Mouse (Mus musculus) adrenal gland, postnatal 4 days (tissue): ENCODE measurements around the gene Rusc2. TPM values are rescaled to one million over a fixed set of nuclear protein-coding genes. Genes with fewer than 3 reads are reported as not detected.

Experiments
- DNase-seq, 2 experiments: peaks; one replicate each; pipeline ENCODE4 v3.0.0; 2021 to 2022; ENCODE audit warnings: low spot score in 2 of 2, mixed read lengths in 2 of 2
- total RNA-seq, 2 experiments: library from RNA; stranded (reverse); gene quantifications; 2 replicates each; pipeline ENCODE4 v1.2.3; 2021

The Rusc2 gene
- total RNA-seq, 2 experiments from 2014 or later, result 29.7 to 34.5 TPM

- DNase-seq, result no peak
These were observed 59.9 kb downstream of the Rusc2 start, which contains the start of gene Tesk1 for GRCm38 (mm10) chr4:43441639-43442038. TSS of gene Tesk1 (plus strand) at chr4:43441939.

- DNase-seq, result peak; percentile 97 to 99
These were observed 60.3 kb downstream of the Rusc2 start for GRCm38 (mm10) chr4:43442044-43442443.

GRCm38 (mm10) chr4:43442456-43443361 is 60.9 kb downstream of the Rusc2 start:
- DNase-seq, result no peak

GRCm38 (mm10) chr4:43443511-43443910 is 61.7 kb downstream of the Rusc2 start:
- DNase-seq, result no peak

DNA sequence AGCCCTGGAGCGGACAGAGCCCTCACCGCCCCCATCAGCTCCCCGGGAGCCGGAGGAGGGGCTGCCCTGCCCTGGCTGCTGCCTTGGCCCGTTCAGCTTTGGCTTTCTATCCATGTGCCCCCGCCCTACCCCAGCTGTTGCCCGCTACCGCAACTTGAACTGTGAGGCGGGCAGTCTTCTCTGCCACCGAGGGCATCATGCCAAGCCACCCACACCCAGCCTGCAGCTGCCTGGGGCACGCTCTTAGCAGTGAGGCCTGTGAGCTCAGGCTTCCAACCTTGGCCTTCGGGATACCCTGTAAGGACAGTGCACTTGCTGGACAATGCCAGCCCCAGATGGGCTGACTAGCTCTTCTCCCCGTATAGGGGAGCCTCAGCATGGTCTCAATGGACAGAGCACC is 65.5 kb downstream of the Rusc2 start:
- DNase-seq, result no peak

GRCm38 (mm10) chr4:43448554-43448953 is 66.8 kb downstream of the Rusc2 start:
- DNase-seq, result no peak

- DNase-seq, result no peak
These were observed 70.5 kb downstream of the Rusc2 start for GRCm38 (mm10) chr4:43452315-43452714.

- DNase-seq, result no peak
These were observed 71.6 kb downstream of the Rusc2 start for GRCm38 (mm10) chr4:43453413-43453812.

GRCm38 (mm10) chr4:43454041-43454836 is 72.5 kb downstream of the Rusc2 start, which contains the start of gene Cd72:
TSS of gene Cd72 (minus strand) at chr4:43454628.
- no peak for DNase-seq

DNA sequence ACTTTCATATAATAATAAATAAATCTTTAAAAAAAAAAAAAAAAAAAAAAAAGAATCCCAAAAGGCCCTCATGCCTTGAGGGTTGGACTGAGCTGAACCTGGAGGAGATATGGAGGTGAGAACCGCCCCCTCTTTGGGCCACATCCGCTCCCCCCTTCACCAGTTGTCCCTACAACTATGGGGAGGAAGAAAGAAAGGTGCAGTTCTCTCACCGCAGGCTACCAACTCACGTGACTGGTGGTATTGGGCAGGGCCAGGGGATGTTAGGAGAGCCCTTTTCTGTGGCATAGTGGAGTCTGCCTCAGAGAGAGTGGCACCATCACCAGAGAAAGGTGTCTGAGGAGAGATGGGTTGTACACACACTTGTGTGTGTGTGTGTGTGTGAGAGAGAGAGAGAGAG is 74.7 kb downstream of the Rusc2 start:
- no peak for DNase-seq

GRCm38 (mm10) chr4:43457124-43457523 is 75.3 kb downstream of the Rusc2 start:
- DNase-seq, result no peak

GRCm38 (mm10) chr4:43463102-43463501 is 81.3 kb downstream of the Rusc2 start:
- DNase-seq, result no peak

- DNase-seq, result no peak
These were observed 84.2 kb downstream of the Rusc2 start for GRCm38 (mm10) chr4:43465935-43466334.

DNA sequence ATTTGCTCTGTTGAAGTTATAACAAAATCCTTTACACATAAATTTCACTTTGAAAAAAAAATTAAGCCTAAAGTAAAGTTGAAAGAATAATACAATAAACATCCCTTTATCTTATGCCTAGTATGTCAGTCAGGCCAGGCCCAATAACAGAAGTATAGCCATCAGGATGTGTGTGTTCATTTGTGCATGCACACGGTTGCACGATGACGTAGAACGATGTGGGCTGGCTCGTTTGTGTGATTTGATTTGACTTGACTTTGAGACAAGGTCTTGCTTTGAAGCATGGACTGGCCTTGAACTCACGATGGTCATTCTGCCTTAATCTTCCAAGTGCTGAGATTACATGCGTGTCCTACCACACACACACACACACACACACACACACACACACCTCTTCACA is 85.1 kb downstream of the Rusc2 start:
- no peak for DNase-seq

DNA sequence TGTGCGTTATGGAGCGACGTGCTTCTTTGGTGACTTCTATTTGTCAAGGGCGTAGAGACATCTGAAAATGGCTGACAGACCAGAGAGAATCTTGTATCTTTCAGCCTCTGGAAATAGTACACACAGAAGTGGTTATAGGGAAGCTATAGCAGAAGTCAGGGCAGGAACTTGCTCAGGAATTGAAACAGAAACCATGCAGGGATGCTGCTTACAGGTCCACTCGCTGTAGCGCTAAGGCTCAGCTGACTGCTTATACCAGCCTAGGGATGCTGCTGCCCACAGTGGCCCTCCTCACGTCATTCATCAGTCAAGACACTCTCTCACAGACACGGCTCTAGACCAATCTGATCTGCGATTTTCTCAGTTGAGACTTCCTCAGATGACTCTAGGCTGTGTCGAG is 88.5 kb downstream of the Rusc2 start:
- DNase-seq, result no peak

DNA sequence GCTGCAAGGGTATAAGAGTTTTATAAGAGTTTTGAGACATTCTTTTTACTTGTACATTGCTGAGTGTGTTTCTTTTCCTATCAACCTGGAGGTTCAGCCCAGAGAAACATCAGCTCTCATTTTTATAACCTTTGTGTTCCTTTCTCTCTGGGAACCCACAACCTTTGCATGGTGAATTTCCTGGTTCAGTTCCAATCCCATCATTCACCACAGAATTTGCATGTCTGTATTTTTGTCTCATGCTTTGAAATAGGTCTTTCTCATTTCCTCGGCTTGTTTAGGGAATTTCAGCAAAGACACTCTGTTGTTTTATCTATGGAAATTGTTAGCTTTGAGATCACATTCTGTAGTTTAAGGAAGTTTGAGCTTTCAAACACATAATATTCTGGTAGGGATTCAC is 91.9 kb downstream of the Rusc2 start:
- DNase-seq, result no peak

DNA sequence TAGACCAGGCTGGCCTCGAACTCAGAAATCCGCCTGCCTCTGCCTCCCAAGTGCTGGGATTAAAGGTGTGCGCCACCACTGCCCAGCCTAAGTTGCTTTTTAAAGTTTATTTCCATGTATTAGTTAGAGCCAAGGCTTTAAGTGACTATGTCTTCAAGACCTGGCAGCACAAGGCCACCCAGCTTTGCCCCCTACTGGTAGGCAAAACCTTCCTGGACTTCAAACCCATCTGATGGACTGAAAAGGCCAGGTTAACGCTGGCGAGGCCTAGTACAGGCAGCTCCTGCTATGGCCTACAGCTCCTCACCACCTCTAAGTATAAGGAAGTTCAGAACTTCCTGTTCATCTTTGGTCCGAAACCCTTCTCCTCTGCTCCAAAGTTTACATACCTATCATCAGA is 94.8 kb downstream of the Rusc2 start:
- DNase-seq, result no peak

Other genes starting within 250 kb of the Rusc2 start
- under 1 TPM; 0.68 to 0.90 TPM for gene Atp8b5, start 114.8 kb upstream of the Rusc2 start, total RNA-seq
- under 1 TPM in 1 of 2 experiments, not detected in 1; 0.25 TPM for gene Fam166b, start 47.2 kb downstream of the Rusc2 start, total RNA-seq
- 10 to 100 TPM; 57.3 to 60.5 TPM for gene Tesk1, start 60.0 kb downstream of the Rusc2 start, total RNA-seq
- gene Cd72, start 72.6 kb downstream of the Rusc2 start, total RNA-seq, result 1 to 10 TPM in 1 of 2 experiments, under 1 TPM in 1; 0.95 to 2.1 TPM
- gene Sit1, start 101.8 kb downstream of the Rusc2 start, total RNA-seq, result not detected
- gene Ccdc107, start 110.9 kb downstream of the Rusc2 start, total RNA-seq, result 10 to 100 TPM; 44.3 TPM
- gene Arhgef39, start 117.7 kb downstream of the Rusc2 start, total RNA-seq, result 10 to 100 TPM; 11.3 to 15.0 TPM
- 1 to 10 TPM; 1.4 to 1.5 TPM for gene Car9, start 125.0 kb downstream of the Rusc2 start, total RNA-seq
- 100 to 1,000 TPM; 135 to 293 TPM for gene Tpm2, start 141.8 kb downstream of the Rusc2 start, total RNA-seq
- gene Creb3, start 180.4 kb downstream of the Rusc2 start, total RNA-seq, result 100 to 1,000 TPM; 130 to 160 TPM
- 100 to 1,000 TPM; 209 to 246 TPM for gene Tln1, start 180.7 kb downstream of the Rusc2 start, total RNA-seq
- gene Rgp1, start 196.7 kb downstream of the Rusc2 start, total RNA-seq, result 10 to 100 TPM; 65.3 to 68.5 TPM
- gene Gba2, start 196.9 kb downstream of the Rusc2 start, total RNA-seq, result 10 to 100 TPM; 17.8 to 18.2 TPM
- gene Msmp, start 202.5 kb downstream of the Rusc2 start, total RNA-seq, result 1 to 10 TPM; 1.4 to 2.2 TPM
- 10 to 100 TPM; 43.0 to 47.5 TPM for gene Npr2, start 250.0 kb downstream of the Rusc2 start, total RNA-seq